ENCODE assay signal across 8 mouse cellular contexts in genomic region chr6:125191332-125192015, GRCm38 (mm10). TPM values are rescaled to one million over a fixed set of nuclear protein-coding genes. Genes with fewer than 3 reads are reported as not detected.
A peak's percentile ranks its signal among the peaks of the same experiment; 100 is the strongest.
DNase-seq lines count a peak whose midpoint lies in the region; ATAC-seq and TF ChIP-seq lines count a peak whose summit lies in the region.

Gene Ncapd2 (minus strand): TSS chr6:125191701.
Gene Mrpl51 (plus strand): TSS chr6:125191801.

- peaks cover 56% of the 10 kb centered on the region for H3K36me3 ChIP-seq in embryonic facial prominence, embryonic 13.5 days
- H3K36me3 ChIP-seq in kidney, adult 2 months (ENCODE audit: control insufficient read depth, insufficient read depth, low read length): peaks cover 3% of the 10 kb centered on the region; the same call in 1 of the 2 replicates
- peaks cover 58% of the 10 kb centered on the region for H3K36me3 ChIP-seq in limb, embryonic 12.5 days
- peaks cover 5% of the 10 kb centered on the region; the same call in 1 of the 2 replicates for H3K36me3 ChIP-seq in midbrain, embryonic 15.5 days (replicated peaks)
- peaks cover 8% of the 10 kb centered on the region; the same call in 1 of the 2 replicates for H3K36me3 ChIP-seq in spleen, adult 2 months (ENCODE audit: control insufficient read depth, insufficient read depth, low read length)

- under 1% methylated on average over 54 of the region's 54 CpGs for WGBS in embryonic facial prominence, embryonic 13.5 days
- WGBS in kidney, adult 2 months: under 1% methylated on average over 54 of the region's 54 CpGs
- WGBS in limb, embryonic 12.5 days: under 1% methylated on average over 54 of the region's 54 CpGs
- WGBS in midbrain, embryonic 15.5 days: under 1% methylated on average over 54 of the region's 54 CpGs
- WGBS in spleen, adult 2 months: under 1% methylated on average over 54 of the region's 54 CpGs

- peak within 1 kb of the TSS; percentile 86 for H3K9ac ChIP-seq in embryonic facial prominence, embryonic 13.5 days
- H3K9ac ChIP-seq in limb, embryonic 12.5 days (replicated peaks): peak within 1 kb of the TSS; percentile 79
- peak within 1 kb of the TSS; percentile 60 for H3K9ac ChIP-seq in midbrain, embryonic 15.5 days

- peak within 1 kb of the TSS; percentile 84 for H3K4me2 ChIP-seq in embryonic facial prominence, embryonic 13.5 days
- peak within 1 kb of the TSS; percentile 79 for H3K4me2 ChIP-seq in limb, embryonic 12.5 days
- peak within 1 kb of the TSS; percentile 69 for H3K4me2 ChIP-seq in midbrain, embryonic 15.5 days

- H3K9me3 ChIP-seq in embryonic facial prominence, embryonic 13.5 days: no peaks in the 10 kb centered on the region
- no peaks in the 10 kb centered on the region for H3K9me3 ChIP-seq in limb, embryonic 12.5 days
- H3K9me3 ChIP-seq in midbrain, embryonic 15.5 days: no peaks in the 10 kb centered on the region

- ATAC-seq in embryonic facial prominence, embryonic 13.5 days (ENCODE audit: insufficient number of reproducible peaks, insufficient read depth, low FRiP score, low TSS enrichment, low read depth): peak; percentile 95
- peak; percentile 96 for ATAC-seq in limb, embryonic 12.5 days (ENCODE audit: insufficient number of reproducible peaks, insufficient read depth, low FRiP score, low TSS enrichment, low read depth)
- peak; percentile 98 for ATAC-seq in midbrain, embryonic 15.5 days (replicated peaks)

- TF ChIP-seq CTCF in kidney, adult 2 months (conservative IDR thresholded peaks at IDR 0.05; ENCODE audit: insufficient read depth, insufficient read length, low read depth, low read length): no peak
- TF ChIP-seq CTCF in spleen, adult 2 months (IDR thresholded peaks at IDR 0.05; ENCODE audit: extremely low read depth, insufficient read depth, insufficient read length, insufficient replicate concordance): no peak

- H3K27me3 ChIP-seq in embryonic facial prominence, embryonic 13.5 days: no peaks in the 10 kb centered on the region
- H3K27me3 ChIP-seq in kidney, adult 2 months (replicated peaks; ENCODE audit: control insufficient read depth, insufficient read depth, low read length): no peaks in the 10 kb centered on the region
- no peaks in the 10 kb centered on the region for H3K27me3 ChIP-seq in limb, embryonic 12.5 days
- no peaks in the 10 kb centered on the region for H3K27me3 ChIP-seq in midbrain, embryonic 15.5 days (replicated peaks)
- H3K27me3 ChIP-seq in spleen, adult 2 months (ENCODE audit: control insufficient read depth, insufficient read depth, low read length): no peaks in the 10 kb centered on the region

- peak within 1 kb of the TSS; percentile 100 for H3K27ac ChIP-seq in embryonic facial prominence, embryonic 13.5 days
- peak within 1 kb of the TSS; percentile 98 for H3K27ac ChIP-seq in kidney, adult 2 months (ENCODE audit: insufficient read depth, low read depth, low read length)
- peak within 1 kb of the TSS; percentile 99 for H3K27ac ChIP-seq in limb, embryonic 12.5 days
- H3K27ac ChIP-seq in midbrain, embryonic 15.5 days: peak within 1 kb of the TSS; percentile 96
- H3K27ac ChIP-seq in spleen, adult 2 months (ENCODE audit: insufficient read depth, low read length): peak within 1 kb of the TSS; percentile 99

- TF ChIP-seq POLR2A in kidney, adult 2 months (IDR thresholded peaks at IDR 0.05; ENCODE audit: low read depth, low read length): no peak
- TF ChIP-seq POLR2A in spleen, adult 2 months (IDR thresholded peaks at IDR 0.05; ENCODE audit: low read depth, low read length): no peak

- peak; percentile 99 for DNase-seq in 3134 (ENCODE audit: extremely low read depth, insufficient read length, low spot score)
- peak; percentile 97 to 99 for DNase-seq in adrenal gland, postnatal 36 days
- DNase-seq in heart, adult 18-20 months: peak; percentile 98
- peak; percentile 99 for DNase-seq in kidney, adult 2 months
- peak; percentile 91 to 94 for DNase-seq in spleen, adult 2 months (ENCODE audit: low read depth in 1 of 2, low spot score in 2 of 2)

- peak within 1 kb of the TSS; percentile 60 for H3K4me3 ChIP-seq in embryonic facial prominence, embryonic 13.5 days
- peak within 1 kb of the TSS; percentile 87 for H3K4me3 ChIP-seq in kidney, adult 2 months (ENCODE audit: insufficient read depth, low read depth, low read length)
- peak within 1 kb of the TSS; percentile 70 for H3K4me3 ChIP-seq in limb, embryonic 12.5 days (replicated peaks)
- H3K4me3 ChIP-seq in midbrain, embryonic 15.5 days: peak within 1 kb of the TSS; percentile 56
- peak within 1 kb of the TSS; percentile 96 for H3K4me3 ChIP-seq in spleen, adult 2 months (ENCODE audit: extremely low read depth, insufficient read depth, insufficient read length)

- peaks cover 21% of the 10 kb centered on the region for H3K4me1 ChIP-seq in embryonic facial prominence, embryonic 13.5 days
- H3K4me1 ChIP-seq in kidney, adult 2 months (ENCODE audit: control insufficient read depth, insufficient read depth, low read length): peaks cover 3% of the 10 kb centered on the region; the same call in 1 of the 2 replicates
- H3K4me1 ChIP-seq in limb, embryonic 12.5 days (replicated peaks): peaks cover 5% of the 10 kb centered on the region
- peaks cover 25% of the 10 kb centered on the region for H3K4me1 ChIP-seq in midbrain, embryonic 15.5 days
- H3K4me1 ChIP-seq in spleen, adult 2 months (ENCODE audit: control insufficient read depth, insufficient read depth, insufficient read length): peaks cover 4% of the 10 kb centered on the region; the same call in 1 of the 2 replicates

RNA-seq across cellular contexts. Expression of gene Ncapd2, which starts in this region (rescaled TPM):
- total RNA-seq in adrenal gland, postnatal 36 days (2021): 10 to 100 TPM; 18.5 to 25.6 TPM
- polyA plus RNA-seq in embryonic facial prominence, embryonic 13.5 days (2015; fragmentation: Nextera tagmentation; extraction: Ambion mirVana): 150 and 163 TPM in 2 replicates
- total RNA-seq in heart, adult 18-20 months (2021): 10 to 100 TPM; 12.2 to 15.6 TPM
- 15.6 and 18.7 TPM in 2 replicates for polyA plus RNA-seq in kidney, adult 2 months (2012; rRNA removed)
- polyA plus RNA-seq in limb, embryonic 12.5 days (2016; fragmentation: Nextera tagmentation; extraction: Ambion mirVana): 224 and 227 TPM in 2 replicates
- polyA plus RNA-seq in midbrain, embryonic 15.5 days (2015; fragmentation: Nextera tagmentation; extraction: Ambion mirVana): 58.3 and 58.6 TPM in 2 replicates
- 84.6 and 110 TPM in 2 replicates for polyA plus RNA-seq in spleen, adult 2 months (2012; rRNA removed)

RNA-seq across cellular contexts. Expression of gene Mrpl51, which starts in this region (rescaled TPM):
- total RNA-seq in adrenal gland, postnatal 36 days (2021): 100 to 1,000 TPM; 176 to 205 TPM
- 216 and 218 TPM in 2 replicates for polyA plus RNA-seq in embryonic facial prominence, embryonic 13.5 days (2015; fragmentation: Nextera tagmentation; extraction: Ambion mirVana)
- total RNA-seq in heart, adult 18-20 months (2021): 100 to 1,000 TPM; 316 to 366 TPM
- polyA plus RNA-seq in kidney, adult 2 months (2012; rRNA removed): 102 and 110 TPM in 2 replicates
- polyA plus RNA-seq in limb, embryonic 12.5 days (2016; fragmentation: Nextera tagmentation; extraction: Ambion mirVana): 209 and 210 TPM in 2 replicates
- polyA plus RNA-seq in midbrain, embryonic 15.5 days (2015; fragmentation: Nextera tagmentation; extraction: Ambion mirVana): 129 and 131 TPM in 2 replicates
- 21.2 and 29.4 TPM in 2 replicates for polyA plus RNA-seq in spleen, adult 2 months (2012; rRNA removed)

Comparison
In these comparisons a context has a peak if more than half of its experiments do, and no peak if none do; other contexts are left out.
1. Peak in every context shown above with its lines: DNase-seq, ATAC-seq, H3K4me3 ChIP-seq and H3K27ac ChIP-seq.